ENCODE assay signal across 35 mouse cellular contexts in genomic region chr16:13678601-13679319, GRCm38 (mm10). TPM values are rescaled to one million over a fixed set of nuclear protein-coding genes. Genes with fewer than 3 reads are reported as not detected.
DNase-seq lines count a peak whose midpoint lies in the region; ATAC-seq and TF ChIP-seq lines count a peak whose summit lies in the region.
"Had no signal": no experiment of that assay in that cellular context is flagged by ENCODE, and none has a peak within 500 bp of the region (broad histone marks: within the 10 kb centered on the region; RNA-seq: fewer than 3 reads in every experiment).

No protein-coding gene starts in this region.

- in situ Hi-C loops in Patski (cut with MboI; ENCODE audit: low pct_unique_long_range_greater_than_20kb) = no loop called here

- intact Hi-C loops in heart, adult 2 months (cut with DNase I) = no loop called here

- TF ChIP-seq POLR2A in heart, adult 2 months (IDR thresholded peaks at IDR 0.05; ENCODE audit: insufficient read depth, low read depth, low read length) = no peak
- no peak for TF ChIP-seq POLR2A in liver, adult 2 months (IDR thresholded peaks at IDR 0.05; ENCODE audit: extremely low read depth, insufficient read depth, low read length)

- H3K9ac ChIP-seq in heart, adult 2 months (ENCODE audit: low read depth, low read length) = no peak overlapping the region
- H3K9ac ChIP-seq in heart, embryonic 12.5 days = no peak overlapping the region
- no peak overlapping the region for H3K9ac ChIP-seq in liver, adult 2 months (ENCODE audit: low read depth, low read length)
- H3K9ac ChIP-seq in lung, postnatal 0 days (replicated peaks; ENCODE audit: low read depth) = no peak overlapping the region
- H3K9ac ChIP-seq: embryonic facial prominence, embryonic 15.5 days; forebrain, embryonic 13.5 days; hindbrain, embryonic 15.5 days; limb, embryonic 12.5 days; liver, embryonic 13.5 days had no signal

- H3K4me2 ChIP-seq in heart, embryonic 12.5 days = no peak overlapping the region
- H3K4me2 ChIP-seq in lung, postnatal 0 days (replicated peaks; ENCODE audit: low read depth, low read length) = no peak overlapping the region
- H3K4me2 ChIP-seq: embryonic facial prominence, embryonic 15.5 days; forebrain, embryonic 13.5 days; hindbrain, embryonic 15.5 days; limb, embryonic 12.5 days; liver, embryonic 13.5 days had no signal

- H3K27me3 ChIP-seq in heart, adult 2 months (ENCODE audit: control insufficient read depth, insufficient read depth, low read length) = no peaks in the 10 kb centered on the region
- H3K27me3 ChIP-seq in heart, embryonic 12.5 days (replicated peaks) = no peaks in the 10 kb centered on the region
- H3K27me3 ChIP-seq in liver, adult 2 months (ENCODE audit: control insufficient read depth, insufficient read depth, low read length) = no peaks in the 10 kb centered on the region
- H3K27me3 ChIP-seq in Patski = no peaks in the 10 kb centered on the region
- H3K27me3 ChIP-seq in lung, postnatal 0 days (replicated peaks; ENCODE audit: insufficient read depth, low read length) = no peaks in the 10 kb centered on the region
- H3K27me3 ChIP-seq: embryonic facial prominence, embryonic 15.5 days; forebrain, embryonic 13.5 days; hindbrain, embryonic 15.5 days; limb, embryonic 12.5 days; liver, embryonic 13.5 days had no signal

- TF ChIP-seq EP300 in heart, adult 2 months (IDR thresholded peaks at IDR 0.05; ENCODE audit: insufficient read depth, low read depth, low read length) = no peak
- TF ChIP-seq EP300 in lung, postnatal 0 days (IDR thresholded peaks at IDR 0.05) = no peak

- no peak overlapping the region for H3K4me3 ChIP-seq in heart, adult 2 months
- H3K4me3 ChIP-seq in heart, embryonic 12.5 days = no peak overlapping the region
- no peak overlapping the region for H3K4me3 ChIP-seq in liver, adult 2 months (ENCODE audit: insufficient read depth, low read depth, low read length)
- no peak overlapping the region for H3K4me3 ChIP-seq in lung, postnatal 0 days (ENCODE audit: low read depth, low read length)
- H3K4me3 ChIP-seq: embryonic facial prominence, embryonic 10.5 days; embryonic facial prominence, embryonic 15.5 days; forebrain, embryonic 13.5 days; hindbrain, embryonic 10.5 days; hindbrain, embryonic 15.5 days; limb, embryonic 12.5 days; liver, embryonic 13.5 days had no signal

- H3K79me2 ChIP-seq in heart, adult 2 months (replicated peaks; ENCODE audit: control insufficient read depth, insufficient read depth, low read length) = peaks cover 5% of the 10 kb centered on the region
- peaks cover 18% of the 10 kb centered on the region; the same call in 1 of the 2 replicates for H3K79me2 ChIP-seq in liver, adult 2 months (ENCODE audit: control insufficient read depth, insufficient read depth, low read length)

- no peak for ATAC-seq in heart, embryonic 12.5 days (ENCODE audit: insufficient number of reproducible peaks, low FRiP score)
- ATAC-seq in Patski = peak; percentile 95
- no peak for ATAC-seq in lung, postnatal 0 days
- ATAC-seq: forebrain, embryonic 13.5 days; inflammation-experienced regulatory T-cells, adult 6 months had no signal

- no peaks in the 10 kb centered on the region for H3K9me3 ChIP-seq in heart, embryonic 12.5 days (replicated peaks)
- no peaks in the 10 kb centered on the region for H3K9me3 ChIP-seq in lung, postnatal 0 days (ENCODE audit: low read length)
- H3K9me3 ChIP-seq: embryonic facial prominence, embryonic 10.5 days; embryonic facial prominence, embryonic 15.5 days; forebrain, embryonic 13.5 days; hindbrain, embryonic 10.5 days; hindbrain, embryonic 15.5 days; limb, embryonic 12.5 days; liver, embryonic 13.5 days had no signal

- H3K36me3 ChIP-seq in heart, adult 2 months (ENCODE audit: control insufficient read depth, insufficient read depth, low read length) = peaks cover 21% of the 10 kb centered on the region
- peaks cover 26% of the 10 kb centered on the region for H3K36me3 ChIP-seq in heart, embryonic 12.5 days
- peaks cover 25% of the 10 kb centered on the region for H3K36me3 ChIP-seq in liver, adult 2 months (ENCODE audit: control insufficient read depth, insufficient read depth, low read length)
- peaks cover 7% of the 10 kb centered on the region; the same call in 1 of the 2 replicates for H3K36me3 ChIP-seq in lung, postnatal 0 days (ENCODE audit: insufficient read depth, low read length)

- TF ChIP-seq CTCF in heart, adult 2 months (IDR thresholded peaks at IDR 0.05) = no peak
- TF ChIP-seq CTCF in liver, adult 2 months (IDR thresholded peaks at IDR 0.05; ENCODE audit: low read depth, low read length) = no peak
- TF ChIP-seq CTCF in Patski (IDR thresholded peaks at IDR 0.05) = no peak
- TF ChIP-seq CTCF in lung, postnatal 0 days (IDR thresholded peaks at IDR 0.05) = no peak

- CTCF ChIA-PET in Patski (lab: Charles Lee) = interaction anchor here (1.0 to 1.5 kb wide), 3 partner anchors 14 to 124 kb away, joined by 3 to 4 read pairs (median 4); no protein-coding TSS in a partner anchor

- WGBS in heart, adult 2 months = 67% methylated on average over 3 of the region's 3 CpGs
- 87% methylated on average over 3 of the region's 3 CpGs for WGBS in heart, embryonic 12.5 days
- 47% methylated on average over 3 of the region's 3 CpGs for WGBS in liver, adult 2 months
- WGBS in large intestine, adult 2 months = 28% methylated on average over 3 of the region's 3 CpGs
- WGBS in lung, postnatal 0 days = 84% methylated on average over 3 of the region's 3 CpGs

- DNase-seq in heart, adult 2 months = no peak
- peak; percentile 73 for DNase-seq in liver, adult 2 months (ENCODE audit: extremely low read depth, low read depth, low spot score)
- DNase-seq in liver (no peak), Patski (ENCODE audit: low read depth, low spot score) (peak; percentile 94)
- peak; percentile 85 for DNase-seq in large intestine, adult 2 months (ENCODE audit: low read depth, low spot score)
- DNase-seq in lung, postnatal 0 days (ENCODE audit: low spot score) = no peak
- DNase-seq in ovary, postnatal 14 days (ENCODE audit: low spot score) = no peak
- DNase-seq: adrenal gland, postnatal 25 days; cerebellum, adult 18-20 months; cerebellum, postnatal 14 days; gastrocnemius, postnatal 36 days; heart, postnatal 14 days; layer of hippocampus, adult 9-11 months; liver, embryonic 13.5 days; lung, adult 2 months; lung, postnatal 14 days; midbrain, embryonic 14.5 days; right cerebral cortex, adult 18-20 months; thymus, postnatal 14 days had no signal

- peaks cover 1% of the 10 kb centered on the region for H3K4me1 ChIP-seq in heart, adult 2 months (ENCODE audit: control insufficient read depth, insufficient read depth, low read length)
- H3K4me1 ChIP-seq in heart, embryonic 12.5 days (replicated peaks) = no peaks in the 10 kb centered on the region
- H3K4me1 ChIP-seq in liver, adult 2 months (ENCODE audit: control insufficient read depth, insufficient read depth, low read length) = peaks cover 3% of the 10 kb centered on the region; the same call in 1 of the 2 replicates
- H3K4me1 ChIP-seq in lung, postnatal 0 days (ENCODE audit: insufficient read depth, low read depth, low read length) = no peaks in the 10 kb centered on the region
- H3K4me1 ChIP-seq: embryonic facial prominence, embryonic 10.5 days; embryonic facial prominence, embryonic 15.5 days; forebrain, embryonic 13.5 days; hindbrain, embryonic 10.5 days; limb, embryonic 12.5 days had no signal

- POLR2A ChIA-PET in Patski (lab: Charles Lee) = interaction anchor here (0.5 to 1.2 kb wide), 2 partner anchors 12 to 68 kb away, joined by 3 read pairs; no protein-coding TSS in a partner anchor

- peak overlapping the region; percentile 29 for H3K27ac ChIP-seq in heart, adult 2 months
- H3K27ac ChIP-seq in heart, embryonic 12.5 days (ENCODE audit: poor library complexity, severe bottlenecking) = no peak overlapping the region
- H3K27ac ChIP-seq in liver, adult 2 months (replicated peaks; ENCODE audit: insufficient read depth, low read depth, low read length) = peak overlapping the region; percentile 42; the same call in 1 of the 2 replicates
- H3K27ac ChIP-seq in lung, postnatal 0 days (ENCODE audit: low read length) = no peak overlapping the region
- H3K27ac ChIP-seq: embryonic facial prominence, embryonic 10.5 days; embryonic facial prominence, embryonic 15.5 days; forebrain, embryonic 13.5 days; hindbrain, embryonic 10.5 days; hindbrain, embryonic 15.5 days; limb, embryonic 12.5 days; liver, embryonic 13.5 days had no signal

RNA-seq across cellular contexts. Expression of gene 3110001I22Rik, which starts 7.0 kb away (rescaled TPM):
- 1 to 10 TPM; 2.6 to 2.7 TPM for total RNA-seq in heart, adult 2 months (2021)
- 1.1 and 1.2 TPM in 2 replicates for polyA plus RNA-seq in heart, adult 2 months (2012; rRNA removed)
- 3.3 and 4.4 TPM in 2 replicates for polyA plus RNA-seq in heart, embryonic 12.5 days (2016; fragmentation: Nextera tagmentation; extraction: Ambion mirVana)
- 6.1 and 7.9 TPM in 2 replicates for total RNA-seq in liver, adult 2 months (2014; rRNA removed)
- polyA plus RNA-seq in liver, adult 2 months (2012; rRNA removed) = 0.66 TPM in 2 replicates
- 5.5 TPM for polyA plus RNA-seq in Patski (2021)
- 1.6 and 2.2 TPM in 2 replicates for polyA plus RNA-seq in large intestine, adult 2 months (2012; rRNA removed)
- 2.8 and 3.1 TPM in 2 replicates for polyA plus RNA-seq in lung, postnatal 0 days (2015; fragmentation: Nextera tagmentation; extraction: Ambion mirVana)

RNA-seq across cellular contexts. Expression of gene Bfar, which starts 7.1 kb away (rescaled TPM):
- total RNA-seq in heart, adult 2 months (2021) = 10 to 100 TPM; 41.8 to 51.6 TPM
- polyA plus RNA-seq in heart, adult 2 months (2012; rRNA removed) = 35.2 and 51.5 TPM in 2 replicates
- polyA plus RNA-seq in heart, embryonic 12.5 days (2016; fragmentation: Nextera tagmentation; extraction: Ambion mirVana) = 30.5 and 33.0 TPM in 2 replicates
- total RNA-seq in liver, adult 2 months (2014; rRNA removed) = 36.0 and 44.9 TPM in 2 replicates
- polyA plus RNA-seq in liver, adult 2 months (2012; rRNA removed) = 23.0 and 23.4 TPM in 2 replicates
- 56.5 TPM for polyA plus RNA-seq in Patski (2021)
- 21.5 and 24.8 TPM in 2 replicates for polyA plus RNA-seq in large intestine, adult 2 months (2012; rRNA removed)
- 33.3 and 33.4 TPM in 2 replicates for polyA plus RNA-seq in lung, postnatal 0 days (2015; fragmentation: Nextera tagmentation; extraction: Ambion mirVana)

RNA-seq across cellular contexts. Expression of gene Parn, which starts 10.8 kb away (rescaled TPM):
- 1 to 10 TPM; 8.9 to 9.1 TPM for total RNA-seq in heart, adult 2 months (2021)
- 7.3 and 13.1 TPM in 2 replicates for polyA plus RNA-seq in heart, adult 2 months (2012; rRNA removed)
- polyA plus RNA-seq in heart, embryonic 12.5 days (2016; fragmentation: Nextera tagmentation; extraction: Ambion mirVana) = 29.1 and 29.3 TPM in 2 replicates
- 14.0 and 14.4 TPM in 2 replicates for total RNA-seq in liver, adult 2 months (2014; rRNA removed)
- polyA plus RNA-seq in liver, adult 2 months (2012; rRNA removed) = 8.8 and 9.1 TPM in 2 replicates
- 34.3 TPM for polyA plus RNA-seq in Patski (2021)
- 7.5 and 7.6 TPM in 2 replicates for polyA plus RNA-seq in large intestine, adult 2 months (2012; rRNA removed)
- 25.0 and 28.5 TPM in 2 replicates for polyA plus RNA-seq in lung, postnatal 0 days (2015; fragmentation: Nextera tagmentation; extraction: Ambion mirVana)

RNA-seq across cellular contexts. Expression of gene Pla2g10, which starts 52.0 kb away (rescaled TPM):
- total RNA-seq in heart, adult 2 months (2021) = not detected
- polyA plus RNA-seq in heart, adult 2 months (2012; rRNA removed) = 0.16 TPM in 1 of 2 replicates, not detected in the other
- polyA plus RNA-seq in heart, embryonic 12.5 days (2016; fragmentation: Nextera tagmentation; extraction: Ambion mirVana) = 0.18 TPM in 1 of 2 replicates, not detected in the other
- not detected in 2 replicates for total RNA-seq in liver, adult 2 months (2014; rRNA removed)
- polyA plus RNA-seq in liver, adult 2 months (2012; rRNA removed) = not detected in 2 replicates
- not detected for polyA plus RNA-seq in Patski (2021)
- 14.4 and 18.5 TPM in 2 replicates for polyA plus RNA-seq in large intestine, adult 2 months (2012; rRNA removed)
- polyA plus RNA-seq in lung, postnatal 0 days (2015; fragmentation: Nextera tagmentation; extraction: Ambion mirVana) = 1.5 and 1.7 TPM in 2 replicates
- total RNA-seq: adrenal gland, adult 18-20 months; adrenal gland, postnatal 25 days; gastrocnemius, postnatal 36 days; heart, postnatal 14 days; left cerebral cortex, adult 18-20 months; left cerebral cortex, postnatal 14 days; MEL; monocyte, adult 5-6 weeks had no signal
- polyA plus RNA-seq: cortical plate, adult 2 months; heart, embryonic 14.5 days; limb, embryonic 12.5 days; liver, embryonic 13.5 days; lung, adult 2 months; midbrain, embryonic 14.5 days; urinary bladder, adult 2 months had no signal

Comparison
In these comparisons a context has a peak if more than half of its experiments do, and no peak if none do; other contexts are left out.
1. DNase-seq: peak in liver, adult 2 months (single experiment), Patski (single experiment) and large intestine, adult 2 months (single experiment); none in heart, adult 2 months (0 of 2), liver (single experiment), lung, postnatal 0 days (single experiment) and ovary, postnatal 14 days (single experiment).
2. H3K27ac ChIP-seq: peak in heart, adult 2 months (single experiment) and liver, adult 2 months (single experiment); none in heart, embryonic 12.5 days (single experiment) and lung, postnatal 0 days (single experiment).